Mouse (Mus musculus) gonadal fat pad, adult 2 months (tissue): ENCODE results near the gene Copz1. TPM values are rescaled to one million over a fixed set of nuclear protein-coding genes. Genes with fewer than 3 reads are reported as not detected.
A peak's percentile ranks its signal among the peaks of the same experiment; 100 is the strongest.

Source experiments
- DNase-seq: peaks from one replicate; pipeline ENCODE4 v3.0.0-alpha.2; 2012; ENCODE audit warnings: low read depth
- polyA plus RNA-seq: library from polyadenylated mRNA; depleted of rRNA; stranded (reverse); fragments of >200 nt; gene quantifications from 2 replicates; pipeline ENCODE4 v1.2.3, GENCODE M21; 2012

Copz1 gene
- polyA plus RNA-seq, 1 experiment: 161 TPM

DNA sequence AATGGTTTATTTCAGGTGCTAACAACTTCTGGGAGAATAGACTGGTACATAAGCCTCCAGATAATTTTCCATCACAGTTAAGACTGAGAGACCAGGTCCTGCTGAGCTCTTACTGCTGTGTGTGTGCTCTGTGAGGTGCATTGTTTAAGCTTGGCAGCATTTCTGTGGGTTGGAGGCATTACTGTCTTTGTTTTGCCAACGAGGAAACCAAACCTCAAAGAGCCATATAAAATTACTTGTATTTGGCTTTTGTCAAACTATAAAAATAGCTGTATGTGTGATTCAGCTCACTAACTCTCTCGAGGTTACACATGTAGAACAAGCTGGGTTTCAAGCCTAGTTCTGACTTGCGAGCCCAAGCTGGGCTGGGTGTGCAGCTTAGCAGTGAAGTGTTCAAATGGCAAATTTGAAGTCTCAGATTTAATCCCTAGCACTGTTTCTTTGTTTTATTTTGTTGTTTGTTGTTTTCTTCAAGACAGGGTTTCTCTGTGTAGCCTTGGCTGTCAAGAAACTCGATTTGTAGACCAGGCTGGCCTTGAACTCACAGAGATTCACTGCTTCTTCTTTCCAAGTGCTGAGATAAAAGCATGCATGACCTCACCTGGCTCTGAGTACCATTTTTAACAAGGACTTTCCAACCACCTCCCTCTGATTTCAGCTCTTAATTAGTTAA is 20.3 kb downstream of the Copz1 start:
- DNase-seq: no peak

DNA sequence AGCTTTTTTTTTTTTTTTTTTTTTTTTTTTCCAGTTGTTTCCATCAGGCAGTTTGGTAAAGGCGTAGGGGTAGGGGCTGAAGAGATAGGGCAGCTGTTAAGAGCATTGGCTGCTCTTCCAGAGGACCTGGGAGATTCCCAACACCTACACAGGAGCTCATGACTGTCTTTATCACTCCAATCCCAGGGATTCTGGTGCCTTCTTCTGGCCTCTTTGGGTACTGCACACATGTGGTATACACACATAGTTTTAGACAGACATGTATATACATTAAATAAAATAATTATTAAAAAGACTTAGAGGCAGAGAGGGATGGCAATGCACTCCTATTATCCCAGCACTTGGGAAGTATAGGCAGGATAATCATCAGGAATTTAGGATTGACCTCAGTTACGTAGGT is 20.9 kb downstream of the Copz1 start:
- no peak for DNase-seq

DNA sequence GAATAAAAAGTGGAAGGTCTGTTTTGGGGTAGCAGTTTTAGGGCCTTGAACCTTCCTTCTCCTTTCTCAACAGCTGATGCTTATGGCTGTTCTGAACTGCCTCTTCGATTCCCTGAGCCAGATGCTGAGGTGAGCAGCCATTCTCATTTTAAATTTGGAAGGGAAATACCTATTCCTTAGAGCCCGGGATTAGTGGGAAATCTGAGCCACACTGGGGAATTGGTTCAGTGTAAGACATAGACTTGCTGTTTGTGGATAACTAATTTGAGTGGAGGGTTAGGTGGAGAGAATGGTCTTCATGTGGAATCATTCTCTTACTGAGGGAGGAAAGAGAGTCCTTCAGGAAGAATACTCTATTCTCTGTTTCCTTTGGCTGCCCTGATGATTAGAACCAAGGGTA is 22.1 kb downstream of the Copz1 start:
- DNase-seq: no peak

DNA sequence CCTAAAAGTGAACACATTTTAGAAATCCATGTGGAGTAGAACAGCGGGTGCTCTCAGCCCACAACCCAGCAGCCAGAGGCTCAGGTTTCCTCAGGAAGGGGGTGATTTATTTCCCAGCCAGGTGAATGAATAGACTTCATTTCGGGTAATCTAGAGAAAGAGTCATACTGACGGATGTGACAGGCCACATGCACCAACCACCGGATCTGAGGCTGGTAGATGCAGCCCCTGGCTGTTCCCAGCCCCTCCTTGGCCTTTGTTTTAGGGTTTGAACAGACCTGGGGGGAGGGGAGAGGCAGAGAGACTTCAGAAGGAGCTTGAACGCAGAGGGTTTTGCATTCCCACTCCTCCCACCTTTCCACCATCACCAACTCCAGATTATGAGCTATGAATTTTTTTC is 23.3 kb downstream of the Copz1 start:
- no peak for DNase-seq

DNA sequence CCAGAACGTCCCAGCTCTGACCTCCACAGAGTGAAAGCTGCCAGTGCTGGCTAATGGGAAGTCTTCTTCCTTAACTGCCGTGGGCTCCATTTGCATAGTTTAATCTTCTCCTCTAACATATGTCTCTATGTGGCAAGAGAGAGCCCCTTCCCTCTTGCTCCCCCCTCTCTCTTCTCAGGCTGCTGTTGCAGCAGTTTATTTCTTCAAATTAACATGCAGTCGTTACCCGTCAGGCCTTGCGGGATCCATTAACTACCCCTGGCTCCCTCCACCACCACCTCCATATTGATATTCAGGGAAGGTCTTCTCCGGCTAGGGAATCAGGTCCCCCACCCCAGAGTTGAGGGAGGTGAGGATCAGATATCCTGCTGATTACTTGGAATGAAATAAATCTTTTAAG is 24.8 kb downstream of the Copz1 start:
- DNase-seq: no peak

DNA sequence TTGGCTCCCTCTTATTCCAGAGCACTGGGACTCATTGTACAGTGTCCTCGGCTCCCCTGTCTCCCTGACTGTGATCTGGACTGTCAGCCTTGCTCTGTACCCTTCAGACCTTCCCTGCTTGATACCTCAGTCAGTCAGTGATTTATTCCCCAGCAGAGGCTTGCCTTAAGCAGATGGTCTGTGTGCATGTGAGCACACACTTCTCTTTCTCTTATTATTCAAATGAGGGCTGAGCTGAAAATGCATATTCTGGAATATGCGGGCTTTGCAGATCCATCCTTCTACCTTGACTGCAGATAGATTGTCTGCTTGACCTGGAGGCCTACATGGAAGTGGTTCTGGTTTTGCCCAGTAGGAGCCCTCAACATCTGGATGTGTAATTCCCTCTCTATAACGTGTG is 25.5 kb downstream of the Copz1 start:
- no peak for DNase-seq

DNA sequence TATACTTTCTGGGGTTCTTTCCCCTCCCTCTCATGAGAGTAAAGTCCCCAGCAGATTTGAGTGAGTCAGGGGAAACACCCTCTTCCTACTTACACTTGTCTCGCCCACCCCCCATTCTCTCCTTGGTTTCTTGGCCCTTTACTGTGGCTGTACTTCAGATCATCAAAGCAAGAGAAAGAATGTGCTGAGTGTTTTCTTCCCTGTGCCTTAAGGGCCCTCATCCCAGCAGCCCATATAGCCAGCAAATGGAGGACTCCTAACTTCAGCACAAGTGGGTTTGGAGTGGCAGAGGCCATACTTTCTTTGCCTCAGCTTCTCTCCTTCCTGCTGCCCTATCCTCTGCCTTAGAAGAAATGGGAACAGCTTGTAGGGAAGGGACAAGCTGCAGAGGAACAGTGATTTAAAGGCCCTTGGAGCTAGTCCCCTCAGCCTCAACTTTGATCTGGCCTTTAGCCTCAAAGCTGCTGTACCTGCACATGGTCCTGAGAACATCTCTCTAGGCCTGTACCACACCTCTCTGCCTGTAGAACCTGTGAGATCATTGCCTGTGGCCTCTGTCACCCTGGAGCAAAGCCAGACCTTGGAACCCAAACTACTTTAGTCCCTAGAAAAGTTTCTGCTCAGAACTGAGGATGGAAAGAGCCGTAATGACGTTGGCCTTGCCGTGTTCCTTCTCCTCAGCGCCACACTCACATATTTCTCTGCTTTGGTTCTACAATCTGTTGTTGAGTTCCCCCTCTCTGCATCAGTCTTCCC is 26.5 kb downstream of the Copz1 start:
- no peak for DNase-seq

DNA sequence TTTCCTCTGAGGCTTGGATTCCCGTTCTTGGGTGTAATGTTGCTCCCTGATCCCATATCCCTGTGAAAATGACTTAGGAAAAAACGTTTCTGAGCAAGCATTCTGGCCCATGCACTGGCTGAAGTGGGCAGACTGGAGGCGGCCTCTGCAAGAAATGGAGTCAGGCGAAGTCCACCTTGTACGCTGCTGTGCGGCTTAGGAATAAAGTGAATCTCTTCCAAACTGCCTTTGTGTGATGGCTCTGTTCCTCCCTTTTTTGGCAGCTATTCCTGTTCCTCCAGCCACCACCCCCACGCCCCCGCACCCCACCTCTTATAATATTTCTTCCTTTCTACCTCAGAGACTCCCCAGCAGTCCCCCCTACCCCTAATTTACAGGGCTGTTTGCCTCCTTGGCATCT is 27.1 kb downstream of the Copz1 start:
- no peak for DNase-seq

DNA sequence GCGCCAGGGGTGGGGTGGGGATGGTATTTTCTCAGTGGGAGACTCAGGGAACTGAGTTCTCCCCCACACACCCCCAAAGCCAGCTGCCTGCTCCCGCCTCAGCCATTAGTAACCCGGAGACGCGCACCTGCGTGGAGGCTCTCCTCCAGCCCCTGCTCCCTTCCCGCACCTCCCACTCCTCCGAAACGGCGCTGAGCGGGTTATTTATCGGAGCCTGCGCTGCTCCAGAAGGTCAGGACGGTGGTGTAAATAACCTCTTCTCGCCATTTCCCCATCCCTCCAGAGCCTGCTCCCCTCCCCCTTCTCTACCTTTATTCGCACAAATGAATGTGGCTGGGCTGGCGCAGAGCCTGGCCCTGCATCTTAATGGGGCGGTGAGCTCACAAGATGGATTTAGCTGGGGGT is 27.6 kb downstream of the Copz1 start:
- DNase-seq: no peak

DNA sequence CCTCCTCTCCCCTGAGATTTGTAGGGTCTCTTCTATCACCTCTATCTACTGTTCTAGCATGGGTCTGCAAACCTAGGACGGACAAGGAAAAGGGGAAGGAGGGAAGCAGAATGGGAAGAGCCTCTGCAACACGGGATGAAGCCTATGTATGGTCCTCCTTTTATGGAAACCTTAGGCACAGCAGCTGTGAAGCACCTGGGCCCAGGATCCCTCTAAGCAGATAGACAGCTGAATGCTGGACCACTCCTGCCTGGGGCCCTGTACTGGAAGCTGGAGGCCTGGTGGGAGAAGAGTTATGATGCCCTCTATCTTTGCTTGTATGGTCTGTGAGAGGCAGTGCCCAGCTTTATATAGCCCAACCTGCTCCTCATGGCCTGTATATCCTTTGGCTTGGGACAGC is 28.0 kb downstream of the Copz1 start:
- no peak for DNase-seq

DNA sequence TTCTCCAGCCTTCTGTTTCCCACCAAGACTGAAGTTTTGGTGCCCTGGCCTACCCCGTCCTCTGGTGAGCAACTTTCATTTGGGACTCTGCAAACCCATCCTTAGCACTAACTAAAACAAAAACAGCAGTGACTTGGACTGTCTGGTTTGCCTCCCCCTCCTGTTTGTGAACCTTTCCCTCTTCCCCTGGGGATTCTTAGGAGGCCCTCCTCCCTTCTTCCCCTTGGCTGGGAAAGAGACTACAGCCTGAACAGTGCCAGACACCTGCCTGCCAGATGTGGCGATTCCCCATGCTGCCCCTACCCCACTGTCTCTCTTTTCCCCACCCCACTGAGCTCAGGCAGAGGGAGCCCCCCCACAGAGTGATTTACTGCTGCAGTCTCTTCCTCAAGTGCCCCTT is 28.5 kb downstream of the Copz1 start:
- DNase-seq: no peak

DNA sequence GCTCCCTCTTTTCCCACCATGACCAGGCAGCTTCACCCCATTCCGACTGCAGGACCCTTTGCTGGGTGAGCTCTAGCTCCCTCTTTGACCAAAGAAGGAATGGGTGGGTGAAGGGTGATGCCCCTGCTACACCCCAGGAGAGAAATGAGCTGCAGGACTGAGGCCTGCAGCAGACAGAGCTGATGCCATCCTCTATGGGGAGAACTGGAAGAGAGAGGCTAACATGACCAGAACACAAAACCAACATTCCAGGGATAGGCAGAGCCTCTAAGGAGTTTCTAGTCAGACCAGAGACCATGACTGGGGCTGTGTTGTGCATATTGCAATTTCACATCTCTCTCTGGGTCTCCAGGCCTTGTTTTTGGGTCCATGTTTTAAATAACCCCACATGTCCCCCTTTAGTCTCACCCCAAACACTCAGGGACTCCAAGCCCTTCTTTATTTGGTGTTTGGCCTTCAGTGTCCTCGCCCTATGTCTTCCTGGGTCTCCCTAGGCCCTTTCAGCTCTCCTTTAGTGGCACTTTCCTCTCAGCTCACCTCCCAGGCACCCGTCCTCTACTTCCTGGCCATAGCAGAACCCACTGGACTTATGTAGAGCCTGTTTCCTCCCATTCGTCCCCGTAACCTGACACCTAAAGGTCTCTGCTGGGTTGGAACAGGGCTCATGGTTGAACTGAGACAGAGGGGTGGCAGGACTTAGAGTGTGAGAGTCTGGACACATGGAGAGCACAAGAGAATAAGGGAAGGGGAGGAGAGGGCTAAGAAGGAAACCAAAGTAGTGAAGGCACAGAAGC is 29.2 kb downstream of the Copz1 start:
- DNase-seq: no peak

DNA sequence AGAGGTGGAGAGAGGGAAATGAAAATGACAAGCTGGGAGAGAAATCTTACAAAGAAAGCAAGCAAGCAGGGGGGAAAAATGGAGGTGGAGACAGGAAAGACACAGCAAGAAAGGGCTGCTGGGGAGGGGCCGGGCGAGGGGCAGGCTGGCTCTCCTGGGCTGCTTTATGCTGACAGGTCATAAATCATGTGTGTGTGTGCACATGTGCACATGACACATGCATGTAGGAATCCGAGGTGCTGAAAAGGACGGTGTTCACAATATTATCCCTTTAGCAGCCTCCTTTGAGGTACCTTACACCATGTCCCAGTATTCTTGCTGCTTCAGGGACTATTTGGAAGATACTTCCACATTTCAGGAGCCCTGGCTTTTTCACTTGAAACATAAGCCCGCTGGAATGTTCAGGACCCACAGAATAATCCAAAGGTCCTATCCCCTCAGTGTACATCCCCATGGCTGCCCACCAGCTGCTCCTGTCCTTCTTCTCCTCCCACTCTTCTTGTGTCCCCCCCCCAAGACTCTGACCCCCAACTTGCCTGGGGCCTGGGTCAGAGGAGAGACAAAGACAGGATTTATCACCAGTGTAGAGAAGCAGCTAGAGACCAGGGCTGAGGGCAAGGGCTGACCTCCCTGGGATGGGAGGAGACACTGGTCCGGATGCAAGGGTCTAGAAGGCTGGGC is 30.0 kb downstream of the Copz1 start:
- no peak for DNase-seq

DNA sequence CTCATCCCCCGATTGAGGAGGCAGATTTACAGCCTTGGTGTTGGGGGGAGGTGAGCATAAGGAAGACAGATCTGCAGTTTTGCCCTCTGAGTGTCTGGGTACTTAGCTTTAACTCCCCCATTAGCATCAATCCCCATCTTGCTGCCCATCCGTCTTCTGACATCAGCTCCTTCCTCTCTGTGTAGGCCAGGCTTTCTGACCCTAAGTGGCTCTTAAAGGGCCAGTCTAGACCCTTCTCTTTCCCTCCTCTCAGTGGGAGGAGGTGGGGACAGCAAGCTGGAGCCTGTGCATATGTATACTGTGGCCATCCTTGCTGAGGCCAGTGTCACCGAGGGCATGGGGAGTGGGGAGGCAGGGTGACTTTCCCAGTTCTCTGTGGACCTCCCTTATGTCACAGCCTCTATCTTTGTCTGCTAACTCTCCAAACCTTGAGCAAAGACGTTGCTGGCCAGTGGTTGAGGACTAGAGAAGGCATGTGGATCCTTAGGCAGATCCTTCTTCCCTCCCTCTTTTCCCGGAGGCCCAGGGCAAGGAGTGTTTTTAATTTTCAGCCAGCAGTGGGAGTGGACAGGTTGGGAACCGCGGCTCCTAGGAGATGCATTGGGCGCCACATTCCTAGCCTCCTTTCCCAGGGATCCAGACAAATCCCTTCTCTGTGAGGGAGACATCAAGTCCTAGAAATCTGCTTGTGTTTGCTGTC is 31.6 kb downstream of the Copz1 start:
- no peak for DNase-seq

DNA sequence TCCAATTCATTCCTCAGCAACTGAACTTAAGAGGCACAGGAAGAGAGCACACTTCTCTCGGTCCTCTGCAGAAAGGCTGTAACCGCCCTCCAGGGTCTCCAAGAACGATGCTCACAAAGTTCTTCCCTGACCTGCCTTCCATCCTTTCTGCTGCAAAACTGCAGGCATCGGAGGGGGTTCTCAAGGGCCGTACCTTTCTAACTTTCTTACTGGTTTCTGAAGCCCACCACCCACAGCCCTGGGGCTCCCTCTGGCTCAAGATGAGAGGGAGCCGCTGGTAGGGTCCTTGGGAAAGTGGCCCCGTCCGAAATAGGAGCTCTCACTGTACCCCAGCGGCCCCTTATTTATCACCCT is 32.1 kb downstream of the Copz1 start:
- DNase-seq: no peak

DNA sequence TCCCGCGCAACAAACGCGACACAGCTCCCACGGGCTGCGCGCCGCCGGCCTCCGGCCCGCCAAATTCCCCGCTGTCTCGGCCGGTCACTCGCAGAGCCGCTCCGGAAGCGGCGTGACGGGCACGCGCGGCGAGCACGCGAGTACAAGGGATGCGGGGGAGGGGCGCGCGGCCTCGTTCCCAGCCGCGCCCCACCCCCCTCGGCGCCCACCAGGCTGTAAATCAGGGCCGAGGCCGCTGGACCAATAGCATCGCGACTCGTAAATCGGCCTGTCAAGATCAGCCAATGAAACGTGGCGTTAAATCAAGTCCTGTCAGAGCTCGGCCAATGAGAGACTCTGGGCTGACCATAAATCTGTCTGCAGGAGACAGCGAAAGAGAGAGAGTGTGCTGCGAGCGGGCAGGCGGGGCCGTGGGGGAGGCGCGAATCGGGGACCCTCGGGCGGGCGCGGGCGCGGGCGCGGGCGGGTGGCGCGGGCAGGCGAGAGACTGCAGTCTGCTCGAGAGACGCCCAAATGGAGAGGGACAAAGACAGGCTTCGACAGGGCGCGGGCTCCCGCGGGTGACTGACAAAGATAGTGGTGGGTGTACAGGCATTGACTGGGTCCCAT is 32.7 kb downstream of the Copz1 start:
- peak; percentile 87 for DNase-seq

DNA sequence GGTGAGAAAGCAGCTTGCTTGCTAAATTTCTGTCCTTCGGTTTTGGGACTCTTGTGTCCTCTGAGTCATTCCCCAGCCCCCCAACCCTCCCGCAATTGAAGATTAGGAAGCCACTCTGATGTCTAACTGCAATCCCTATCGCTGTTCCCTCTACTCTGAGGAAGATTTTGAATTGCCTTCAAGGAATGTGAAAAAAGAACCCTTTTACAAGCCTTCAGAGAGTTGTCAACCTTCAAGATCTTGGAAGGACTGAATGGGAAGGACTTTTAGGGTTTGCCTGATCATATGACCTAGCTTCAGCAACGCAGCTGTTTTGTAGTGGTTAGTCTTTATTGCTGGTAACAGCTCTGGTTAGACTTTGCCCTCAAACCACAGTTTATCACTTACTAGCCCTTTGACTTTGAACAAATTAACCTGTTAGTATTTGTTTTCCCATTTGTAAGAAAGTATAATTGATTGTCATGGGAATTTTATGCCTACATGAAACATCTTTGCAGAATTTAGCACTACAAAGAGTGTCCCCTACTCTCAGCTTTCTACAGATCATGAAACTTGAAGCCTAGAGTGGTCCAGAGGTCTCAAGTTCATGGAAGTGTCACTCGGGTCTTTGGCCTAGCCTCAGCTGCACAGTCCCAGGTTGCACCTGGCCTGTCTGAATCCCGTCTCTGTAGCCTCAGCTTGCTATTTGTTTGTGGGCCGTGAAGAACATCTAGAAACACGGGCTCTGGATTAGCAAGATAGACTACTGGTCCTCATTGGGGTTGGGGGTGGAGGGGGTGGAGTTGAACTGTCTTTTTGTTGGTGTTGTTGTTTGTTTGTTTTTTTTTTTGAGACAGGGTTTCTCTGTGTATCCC is 33.5 kb downstream of the Copz1 start:
- DNase-seq: no peak

DNA sequence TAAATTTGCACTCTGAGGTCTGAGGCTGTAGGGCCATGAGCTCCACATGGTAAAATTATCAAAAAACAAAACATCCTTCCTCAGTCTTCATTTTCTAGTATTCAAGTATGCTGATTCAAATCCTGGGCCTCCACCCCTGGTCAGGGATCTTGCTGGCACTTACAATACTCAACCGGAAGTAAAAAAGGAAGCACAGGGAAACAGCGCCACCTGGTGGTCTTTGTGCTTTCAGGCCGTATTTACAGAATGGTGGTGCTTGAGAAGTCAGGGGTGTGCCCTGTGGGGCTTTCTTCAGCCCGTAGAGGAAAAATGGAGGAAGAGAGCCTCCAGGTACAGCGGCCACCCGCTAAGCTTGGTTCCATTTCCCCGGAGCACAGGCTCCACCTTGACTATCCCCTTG is 34.6 kb downstream of the Copz1 start:
- no peak for DNase-seq

DNA sequence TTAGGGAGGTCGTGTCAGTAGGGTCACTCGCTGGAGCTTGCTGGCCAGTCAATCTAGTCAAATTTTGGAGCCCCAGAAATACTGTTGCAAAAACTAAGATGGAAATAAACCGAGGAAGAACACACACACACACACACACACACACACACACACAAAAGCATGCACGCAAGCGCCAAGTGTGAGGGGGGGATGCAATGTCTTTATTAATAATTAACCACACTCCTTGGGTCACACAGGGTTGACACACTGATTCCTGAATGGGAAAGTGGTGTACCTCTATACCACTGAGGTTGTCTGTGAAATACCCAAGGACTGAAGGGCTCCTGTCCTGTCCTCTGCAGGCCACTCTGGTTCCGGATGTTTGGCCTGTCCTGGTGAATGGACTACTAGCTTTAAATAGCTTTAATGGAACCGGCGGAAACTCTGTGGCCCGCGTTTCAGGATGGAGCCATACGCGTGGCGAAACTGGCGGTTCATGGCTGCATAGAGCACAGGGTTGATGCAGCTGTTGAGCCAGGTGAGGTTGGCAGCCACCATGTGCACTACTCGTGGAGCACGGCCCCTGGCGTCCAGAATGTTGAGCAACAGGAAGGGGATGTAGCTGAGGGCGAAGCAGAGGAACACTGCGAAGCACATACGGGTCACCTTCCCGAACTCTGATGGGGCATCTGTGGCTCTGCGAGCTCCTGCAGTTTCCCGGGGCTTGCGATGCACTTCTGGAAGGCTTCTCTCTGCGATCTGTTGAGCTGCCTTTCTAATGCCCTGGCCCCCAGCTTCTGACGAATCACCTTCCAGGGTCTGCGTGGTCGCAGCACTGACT is 35.8 kb downstream of the Copz1 start:
- no peak for DNase-seq
